Mouse (Mus musculus) liver, adult (tissue): ENCODE results near the gene Zcchc7.

Experiments
- GATA4 ChIP-seq: IDR thresholded peaks from 2 replicates; pipeline ENCODE4 v1.6.1; 2014; ENCODE audit warnings: mild to moderate bottlenecking, low read length; ENCODE audit not compliant: insufficient replicate concordance

The Zcchc7 gene

DNA sequence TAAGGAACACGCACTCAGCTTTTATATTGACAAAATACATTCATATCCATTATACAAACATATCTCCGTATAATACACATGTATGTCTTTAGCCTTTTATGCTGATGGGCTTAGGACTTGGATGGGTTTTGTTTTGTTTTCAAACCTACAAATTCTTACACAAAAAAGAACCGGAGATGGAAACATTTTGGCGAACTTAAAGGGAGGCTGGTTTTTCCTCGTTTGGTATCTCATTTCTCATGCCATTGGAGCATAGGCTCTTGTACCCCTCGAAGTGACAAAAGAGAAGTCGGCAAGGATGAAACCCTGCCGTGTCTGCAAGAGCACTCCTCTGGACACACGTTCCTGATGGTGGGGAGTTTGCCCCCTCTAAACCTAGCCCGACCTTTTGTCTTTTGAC is 39.3 kb upstream of the Zcchc7 start:
- no peak for TF ChIP-seq GATA4

DNA sequence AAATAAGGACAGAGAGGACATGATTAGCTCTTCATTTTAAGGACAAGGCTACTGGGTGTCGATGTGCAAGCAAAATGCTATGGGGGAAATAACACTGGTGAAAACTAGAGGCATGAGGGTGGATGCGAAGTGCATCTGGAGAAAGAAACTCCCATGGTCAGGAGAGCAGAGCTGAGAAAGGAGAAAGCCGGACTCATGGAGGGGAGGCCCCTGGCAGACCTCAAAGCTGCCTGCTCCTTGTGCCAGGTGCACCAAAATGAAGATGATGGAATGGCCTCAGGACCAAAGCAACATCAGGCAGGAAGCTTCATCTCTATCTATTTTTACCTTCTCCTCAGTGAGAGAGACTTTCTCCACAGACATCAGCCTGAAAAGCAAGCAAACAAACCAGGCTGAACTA is 38.0 kb upstream of the Zcchc7 start:
- TF ChIP-seq GATA4, result no peak

DNA sequence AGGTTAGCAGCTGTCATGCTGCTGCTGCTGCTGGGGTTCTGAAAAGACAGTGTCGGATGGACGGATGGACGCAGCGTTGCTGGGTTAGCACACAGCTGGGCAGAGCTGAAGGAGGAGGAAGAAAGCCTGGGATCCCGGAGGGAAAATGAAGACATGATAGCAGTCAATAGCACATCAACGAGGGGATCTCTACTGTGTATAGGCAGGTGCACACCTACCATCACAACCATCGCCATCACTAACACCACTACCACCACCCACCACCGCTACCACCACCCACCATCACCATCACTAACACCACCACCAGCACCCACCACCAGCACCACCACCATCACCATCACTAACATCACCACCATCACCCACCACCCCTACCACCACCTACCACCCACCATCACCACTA is 35.6 kb upstream of the Zcchc7 start:
- no peak for TF ChIP-seq GATA4

DNA sequence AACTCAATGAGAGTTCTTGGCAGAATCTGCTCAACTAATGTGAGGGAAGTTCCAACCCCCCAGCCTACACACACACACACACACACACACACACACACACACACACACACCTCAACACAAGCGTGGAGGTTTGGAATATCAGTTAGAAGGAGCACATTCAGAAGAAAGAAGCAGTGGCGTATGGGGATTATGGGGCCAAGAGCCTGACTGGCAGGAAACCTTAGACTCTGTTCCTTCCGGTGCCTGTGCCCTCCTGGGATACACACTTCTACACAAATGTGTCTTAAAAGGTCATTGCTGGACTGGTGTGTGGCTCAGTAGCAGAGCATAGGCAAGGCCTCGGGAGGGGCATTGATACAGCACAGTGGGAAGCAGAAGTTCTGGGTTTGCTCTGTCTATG is 34.4 kb upstream of the Zcchc7 start:
- no peak for TF ChIP-seq GATA4

DNA sequence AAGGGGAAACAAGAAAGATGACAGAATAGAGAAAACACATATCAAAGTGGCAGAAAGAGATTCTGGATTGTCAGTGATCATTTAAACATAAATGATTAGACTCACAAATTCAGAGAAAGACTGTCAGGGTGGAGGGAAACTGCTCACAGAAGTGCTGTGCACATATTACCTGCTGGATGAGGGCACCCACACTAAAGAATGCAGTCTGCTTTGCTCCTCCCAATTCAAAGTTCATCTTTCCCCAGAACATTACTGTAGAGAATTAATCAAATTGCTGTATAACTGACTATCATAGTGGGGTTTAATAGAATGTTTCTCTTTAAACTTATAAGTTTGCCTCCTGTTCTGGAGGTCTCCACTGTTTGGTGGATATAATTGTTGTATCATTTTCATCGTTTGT is 15.2 kb upstream of the Zcchc7 start:
- TF ChIP-seq GATA4, result no peak

DNA sequence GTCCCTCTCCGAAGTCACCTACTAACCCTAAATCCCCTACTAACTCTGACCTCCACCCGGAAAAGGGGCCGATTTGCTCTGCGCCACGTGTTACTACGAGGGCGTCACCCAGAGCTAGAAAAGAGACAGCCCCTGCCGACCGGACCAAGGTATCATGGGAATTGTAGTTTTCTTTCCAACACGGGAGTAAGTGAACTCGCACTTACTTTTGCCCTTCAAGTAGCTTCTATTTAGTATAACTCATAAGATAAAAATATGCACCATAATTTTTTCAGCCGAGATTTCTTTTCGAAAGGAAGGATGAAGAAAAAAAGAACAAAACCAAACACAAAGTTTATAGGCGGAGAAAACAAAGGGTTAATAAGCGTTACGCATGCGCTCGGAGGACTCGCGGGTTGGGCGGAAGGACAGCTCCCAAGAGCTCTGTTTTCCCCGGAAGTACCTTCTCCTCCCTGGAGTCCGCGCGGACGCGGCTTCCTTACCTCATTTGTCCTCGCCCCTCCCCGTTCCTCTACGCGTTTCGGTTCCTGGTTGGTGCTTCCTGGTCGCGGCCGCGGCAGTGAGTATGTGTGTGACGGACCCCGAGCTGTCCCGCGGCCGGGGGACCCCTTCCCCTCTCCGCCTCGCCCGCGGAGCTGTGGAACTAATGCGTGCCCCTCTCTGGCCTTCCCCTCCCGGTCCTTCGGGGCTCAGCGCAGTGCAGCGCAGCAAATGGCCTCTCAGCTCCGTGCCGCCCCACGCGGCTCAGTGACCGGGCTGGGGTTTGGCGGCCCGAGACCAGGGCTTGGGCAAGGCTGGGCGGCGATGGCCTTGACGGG is 666 bp downstream of the Zcchc7 start:
- TF ChIP-seq GATA4, result no peak; the same call in 1 of the 2 replicates

DNA sequence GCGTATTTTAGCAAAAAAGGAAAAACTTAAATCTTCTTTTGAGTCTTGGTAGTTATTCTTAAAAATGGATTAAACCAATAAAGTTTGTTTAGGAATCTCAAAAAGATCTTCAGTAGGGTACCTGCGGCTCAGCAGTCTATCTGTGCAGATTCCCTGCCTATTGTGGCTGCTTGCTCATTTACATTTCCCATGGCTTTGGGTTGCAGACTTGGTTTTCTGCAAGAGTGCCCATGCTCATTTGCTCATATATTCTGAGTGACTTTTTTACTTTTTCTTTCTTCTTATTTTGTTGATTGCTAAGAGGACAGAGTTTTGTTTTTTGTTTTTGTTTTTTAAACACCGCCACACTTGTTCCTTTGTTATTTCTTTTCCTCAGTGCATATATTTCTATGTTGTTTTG is 19.2 kb downstream of the Zcchc7 start:
- TF ChIP-seq GATA4, result no peak

DNA sequence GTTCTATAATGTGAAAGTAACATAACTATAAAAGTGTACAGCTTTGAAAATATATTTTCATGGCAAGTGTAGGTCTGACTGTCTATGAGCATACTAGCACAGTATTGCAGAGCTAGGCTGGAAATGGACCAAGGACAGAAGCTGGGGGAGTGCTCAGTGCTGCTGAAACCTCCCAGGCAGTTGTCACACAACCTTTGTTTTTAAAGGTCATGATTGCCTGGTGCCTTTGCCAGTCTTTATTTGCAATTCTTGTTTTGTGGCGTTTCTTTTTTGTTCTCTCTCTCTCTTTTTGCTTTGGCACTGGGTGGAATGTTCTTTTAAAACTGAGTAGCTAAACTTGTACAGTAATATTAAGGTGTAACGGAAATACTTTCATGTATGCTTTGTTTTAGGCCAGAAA is 21.0 kb downstream of the Zcchc7 start:
- no peak for TF ChIP-seq GATA4

DNA sequence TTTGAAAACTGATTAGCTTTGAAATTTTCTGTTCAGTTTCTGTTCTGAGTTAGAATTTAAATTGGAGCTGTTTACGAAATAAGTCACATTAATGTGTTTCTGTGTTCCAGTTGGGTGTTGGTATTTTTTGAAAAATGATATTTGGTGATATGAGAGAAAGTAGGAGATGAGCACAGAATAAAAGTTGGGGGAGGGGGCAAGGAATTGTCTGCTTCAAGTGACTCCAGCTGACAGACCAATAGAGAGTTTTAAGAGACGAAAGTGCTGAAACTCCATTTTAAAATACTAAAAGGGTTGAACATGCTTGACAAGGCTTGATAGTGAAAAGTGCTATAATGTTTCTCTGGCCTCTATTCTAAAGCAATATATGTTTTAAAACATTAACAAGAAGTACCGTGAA is 21.4 kb downstream of the Zcchc7 start:
- TF ChIP-seq GATA4, result no peak

DNA sequence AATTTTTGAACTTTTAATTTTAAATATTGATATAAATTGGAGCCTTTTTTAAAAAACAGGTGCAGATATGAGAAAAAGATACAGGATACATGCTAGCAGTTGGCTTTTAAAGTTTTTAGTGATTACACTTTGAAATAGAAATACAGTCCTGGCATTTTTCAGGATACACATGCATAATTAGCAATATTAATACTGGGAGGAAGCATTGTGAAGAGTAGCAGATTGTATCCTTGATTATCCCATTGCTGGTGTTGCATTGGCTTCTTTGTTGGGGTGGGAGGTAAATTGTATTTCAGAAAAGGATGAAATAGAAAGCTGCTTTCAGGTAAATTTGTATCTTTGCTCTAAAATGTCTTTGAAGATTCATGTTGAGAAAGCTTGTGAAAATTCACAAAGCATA is 22.0 kb downstream of the Zcchc7 start:
- no peak for TF ChIP-seq GATA4

DNA sequence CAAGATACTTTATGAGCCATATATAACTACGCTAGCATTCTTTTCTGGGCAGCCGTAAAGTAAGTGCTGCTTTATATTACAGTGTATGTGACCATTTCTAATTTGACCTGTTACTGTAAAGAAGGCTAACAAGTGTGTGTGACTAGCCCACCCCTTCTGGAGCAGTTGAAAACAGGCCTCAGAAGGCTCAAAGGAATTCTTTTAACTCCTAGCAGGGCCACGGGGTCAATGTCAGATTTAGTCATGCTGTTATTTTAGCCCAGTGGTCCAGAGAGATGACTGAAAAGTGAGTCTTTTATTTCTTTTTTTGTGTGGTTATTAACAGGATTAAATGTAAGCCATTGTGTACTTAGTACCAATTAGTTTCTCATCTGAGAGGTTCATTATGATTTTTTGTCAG is 22.6 kb downstream of the Zcchc7 start:
- TF ChIP-seq GATA4, result no peak

DNA sequence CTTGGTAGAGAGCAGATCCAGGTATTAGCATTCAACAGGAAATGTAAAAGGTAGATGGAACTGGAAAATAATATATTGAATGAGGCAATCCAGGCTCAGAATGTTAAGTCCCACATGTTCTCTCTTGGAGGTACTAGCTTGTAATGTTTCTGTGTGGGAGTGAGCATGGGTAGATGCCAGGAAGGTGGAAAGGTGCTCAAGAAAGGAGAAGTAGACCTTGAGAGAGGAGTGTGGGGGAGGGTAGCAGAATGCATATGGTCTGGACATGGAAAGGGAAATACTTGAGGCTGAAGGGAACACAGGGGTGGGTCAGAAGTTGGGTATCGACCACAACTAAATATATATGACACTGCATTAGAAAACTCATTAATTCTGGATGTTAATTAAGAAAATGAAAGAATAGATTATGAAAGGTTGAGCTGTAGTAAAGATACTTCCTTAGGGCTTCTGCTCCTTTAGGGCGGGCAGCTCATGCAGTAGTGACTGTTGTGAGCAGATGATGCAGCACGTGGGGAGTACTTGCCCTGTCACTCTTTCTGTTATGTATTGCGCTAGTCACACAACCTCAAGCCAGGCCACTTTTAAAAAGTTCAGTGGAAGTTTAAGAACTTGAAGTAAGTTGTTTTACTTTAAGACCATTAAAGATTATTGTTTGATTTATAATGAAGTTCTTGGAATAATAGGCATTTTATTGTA is 24.9 kb downstream of the Zcchc7 start:
- TF ChIP-seq GATA4, result no peak

DNA sequence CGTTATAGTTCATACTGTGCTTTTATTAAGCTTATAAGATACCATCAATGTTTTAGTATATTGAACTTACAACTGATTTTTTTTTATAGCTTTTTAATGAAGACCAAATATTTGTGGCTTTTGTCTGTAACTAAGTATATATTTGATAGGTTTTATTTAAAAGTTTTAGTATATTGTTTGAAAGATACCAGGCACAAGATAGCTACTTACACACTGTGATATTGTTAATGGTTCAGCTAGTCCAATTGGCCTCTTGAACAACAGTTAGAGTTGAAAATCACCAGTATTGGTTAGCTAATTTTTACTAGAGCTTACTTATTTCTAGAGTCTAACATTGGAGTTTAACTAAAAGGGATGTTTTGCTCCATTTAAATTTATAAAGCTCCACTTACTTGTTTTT is 25.8 kb downstream of the Zcchc7 start:
- TF ChIP-seq GATA4, result no peak

DNA sequence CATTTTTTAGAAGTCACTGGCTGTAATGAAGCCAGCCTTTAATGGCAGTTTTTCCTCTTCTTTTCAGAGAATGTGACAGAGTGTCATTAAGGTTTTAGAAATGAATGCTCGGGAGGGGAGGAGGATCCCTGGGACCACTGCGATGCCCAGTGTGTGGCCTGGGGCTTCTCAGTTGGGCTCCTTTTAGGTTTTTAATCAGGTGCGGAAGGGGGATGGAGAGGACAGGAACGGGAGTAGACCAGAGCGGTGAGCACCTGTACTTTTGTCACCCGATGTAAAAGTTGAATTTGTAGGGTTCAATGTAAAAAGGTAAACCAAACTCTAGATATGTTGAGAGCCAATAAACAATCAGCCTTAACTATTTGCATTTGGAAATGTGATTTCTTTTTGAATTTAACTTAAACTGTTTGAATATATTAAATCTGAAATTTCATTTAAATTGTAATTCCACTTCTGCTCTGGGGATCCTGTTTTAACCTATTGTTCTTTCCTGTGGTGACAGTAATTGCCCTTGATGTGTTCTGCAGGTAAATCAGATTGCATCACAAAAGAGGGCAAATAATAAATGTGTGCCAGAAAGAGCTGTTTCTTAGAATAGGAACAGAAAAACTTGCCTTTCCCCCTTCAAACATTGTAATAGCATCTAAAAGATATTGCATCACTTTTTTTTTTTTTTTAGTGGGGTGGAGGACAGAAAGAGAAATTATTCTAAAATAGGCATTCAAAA is 28.1 kb downstream of the Zcchc7 start:
- TF ChIP-seq GATA4, result no peak

DNA sequence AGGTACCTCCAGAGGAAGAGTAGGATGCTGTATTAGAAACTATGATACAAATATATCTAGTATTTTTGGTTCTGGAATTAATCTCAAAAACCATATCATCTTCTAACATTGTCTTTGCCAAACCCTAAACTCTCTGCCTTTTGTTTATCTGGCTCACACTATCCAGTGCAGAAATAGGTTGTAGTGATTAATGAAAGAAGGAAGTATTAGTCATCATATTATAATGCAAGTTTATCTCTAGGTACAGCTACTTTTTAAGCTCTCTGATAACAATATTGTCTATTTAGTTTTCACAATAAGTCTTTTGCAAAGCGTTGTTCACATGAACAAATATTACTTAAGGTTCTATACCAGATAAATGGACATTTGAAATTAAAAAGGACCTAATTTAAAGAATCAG is 57.2 kb downstream of the Zcchc7 start:
- TF ChIP-seq GATA4, result no peak

DNA sequence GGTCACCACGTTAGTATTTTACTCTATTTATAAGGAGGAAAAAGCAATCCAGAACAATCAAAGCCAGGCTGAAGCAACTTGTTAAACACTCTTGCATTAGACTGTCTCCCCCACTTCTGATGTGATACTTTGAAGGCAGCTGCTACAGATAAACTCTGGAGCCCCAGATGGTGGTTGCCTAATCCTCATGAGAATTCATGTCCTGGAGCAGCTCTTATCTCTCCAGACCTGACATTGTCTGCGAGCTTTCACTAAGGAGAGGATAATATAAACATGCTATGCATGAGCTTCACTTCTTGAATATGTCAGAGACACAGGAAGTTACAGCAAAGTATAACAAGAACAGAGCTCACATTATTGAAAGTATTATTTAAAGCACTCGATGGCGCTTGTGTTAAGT is 58.1 kb downstream of the Zcchc7 start:
- no peak for TF ChIP-seq GATA4
